Mouse (Mus musculus) layer of hippocampus, postnatal 25 days (tissue): ENCODE measurements at regions not wholly inside any gene's neighbourhood (a gene's known extent, or its start where the extent isn't known, plus 50 kb on each side); places are given as distances from the start of the nearest gene placed in this dataset.
"Not testable (repeated sequence)": the region's sequence is repeated elsewhere in the genome, so short reads cannot be mapped to it uniquely, and the experiment has no call there.

Experiments
- DNase-seq, 2 experiments: peaks; one replicate each; pipeline ENCODE4 v3.0.0; 2022; ENCODE audit warnings: mixed read lengths in 2 of 2, low spot score in 1 of 2; ENCODE audit errors: extremely low spot score in 1 of 2

DNA sequence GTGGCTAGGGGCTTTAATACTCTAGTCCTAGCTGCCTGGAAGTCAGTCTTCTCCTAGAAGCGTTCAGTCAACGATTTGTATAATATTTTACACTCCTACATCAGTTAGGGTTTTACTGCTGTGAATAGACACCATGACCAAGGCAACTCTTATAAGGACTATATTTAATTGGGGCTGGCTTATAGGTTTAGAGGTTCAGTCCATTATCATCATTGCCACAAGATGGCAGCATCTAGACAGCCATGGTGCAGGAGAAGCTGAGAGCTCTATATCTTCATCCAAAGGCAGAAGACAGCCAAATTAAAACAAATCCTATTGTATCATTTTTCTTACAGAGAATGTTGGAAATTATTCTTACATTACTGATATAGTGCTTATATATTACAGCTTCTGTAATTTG lies 167.0 kb upstream of the Ndn start:
- peak in 1 of 2 experiments; percentile 3 for DNase-seq

DNA sequence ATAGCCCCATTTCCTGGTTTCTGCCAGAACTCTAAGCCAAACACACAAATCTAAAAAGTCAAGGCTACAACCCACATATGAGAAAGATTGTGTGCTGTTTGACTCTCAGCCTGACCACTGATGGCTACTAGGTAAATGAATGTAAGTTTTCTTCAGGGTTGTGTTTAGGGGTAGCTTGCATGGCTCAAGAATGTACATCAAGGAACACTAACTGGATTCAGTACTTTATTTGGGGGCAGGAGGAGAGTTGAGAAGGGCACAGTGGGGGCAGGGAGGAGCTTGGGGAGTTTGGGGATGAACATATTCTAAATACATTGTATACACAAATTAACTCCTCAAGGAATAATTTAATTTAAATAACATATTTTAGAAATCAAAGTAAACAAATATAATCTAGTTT lies 137.8 kb upstream of the Ndn start:
- no peak for DNase-seq

DNA sequence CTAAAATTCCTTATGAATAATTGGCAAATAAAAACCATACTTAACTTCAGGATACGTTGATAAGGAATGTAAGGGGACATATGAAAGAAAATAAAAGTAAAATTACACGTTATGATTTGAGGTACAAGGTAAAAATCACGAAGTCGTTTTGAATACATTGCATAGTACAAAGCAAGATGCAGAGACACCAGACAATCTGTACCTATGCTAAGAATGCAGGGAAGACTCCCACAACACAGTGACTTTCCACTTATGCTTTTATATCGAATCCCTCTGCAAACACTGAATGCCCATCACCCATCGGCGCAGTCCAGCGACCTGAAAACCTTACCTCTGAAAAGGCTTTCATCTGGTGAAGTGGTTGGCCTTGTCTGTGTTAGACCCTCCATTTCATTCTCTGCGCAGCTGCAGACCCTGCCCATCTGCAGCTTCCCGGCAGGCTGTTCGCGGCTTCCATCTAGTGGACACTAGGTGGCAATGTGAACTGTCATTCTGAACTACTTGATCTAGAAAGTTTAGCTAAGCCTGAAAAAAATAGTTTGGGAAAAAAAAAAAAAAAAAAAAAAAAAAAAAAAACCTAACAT lies 137.2 kb upstream of the Ndn start:
- peak; percentile 13 to 32 for DNase-seq

DNA sequence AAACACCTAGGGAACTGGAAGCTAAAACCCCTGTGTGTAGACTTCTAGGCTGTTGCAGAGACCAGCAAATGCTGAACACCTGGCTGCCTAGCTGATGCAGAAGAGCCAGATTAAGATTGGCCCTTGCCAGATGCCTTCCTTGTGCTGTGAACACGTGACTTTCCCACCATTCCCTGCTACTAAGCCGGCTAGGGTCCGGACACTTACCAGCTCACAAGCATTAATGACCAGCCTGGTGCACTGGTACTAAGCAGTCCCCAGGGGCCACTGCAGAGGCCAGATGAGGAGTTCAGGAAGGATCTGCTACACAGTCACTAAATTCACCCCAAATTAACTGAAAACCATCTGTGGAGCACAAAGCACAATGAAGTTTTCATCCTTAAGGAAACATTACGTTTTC lies 121.2 kb upstream of the Ndn start:
- no peak for DNase-seq

DNA sequence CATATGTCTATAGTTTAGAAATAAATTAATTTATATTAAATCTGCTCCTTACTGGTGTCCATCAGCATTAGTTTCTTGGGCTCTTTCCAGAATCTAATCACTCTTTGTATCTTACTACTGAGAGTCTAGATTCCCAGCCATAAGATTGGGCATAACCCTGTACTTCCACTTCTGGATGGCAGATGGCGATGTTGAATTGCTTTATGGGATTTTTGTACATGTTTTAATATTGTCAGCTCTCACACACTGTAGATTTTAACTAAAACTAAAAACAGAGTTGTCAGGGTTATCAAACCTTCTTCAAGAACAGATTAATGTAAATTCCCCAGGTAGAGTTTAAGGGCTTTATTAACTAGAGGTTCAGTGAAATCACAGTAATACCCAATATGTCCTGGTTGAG lies 118.6 kb upstream of the Ndn start:
- peak in 1 of 2 experiments; percentile 38 for DNase-seq

DNA sequence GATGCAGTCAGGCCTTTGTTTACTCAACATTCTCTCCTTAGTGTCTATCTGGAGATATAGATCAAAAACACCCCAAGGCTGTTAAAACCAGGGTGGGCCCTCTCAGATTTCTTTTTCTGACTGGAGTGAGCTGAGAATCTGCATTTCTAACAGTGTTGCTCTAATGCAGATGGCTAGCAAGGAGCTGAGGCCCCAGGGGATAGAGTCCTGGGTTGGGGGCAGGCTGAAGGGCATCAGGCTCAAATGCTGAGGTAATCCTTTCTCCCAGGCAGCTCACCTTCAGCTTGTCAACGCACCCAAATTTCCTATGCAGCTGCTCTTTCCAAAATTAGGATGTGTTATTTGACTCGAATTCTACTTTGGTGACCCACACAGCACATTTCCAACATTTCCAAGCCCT lies 115.7 kb upstream of the Ndn start:
- DNase-seq: no peak

DNA sequence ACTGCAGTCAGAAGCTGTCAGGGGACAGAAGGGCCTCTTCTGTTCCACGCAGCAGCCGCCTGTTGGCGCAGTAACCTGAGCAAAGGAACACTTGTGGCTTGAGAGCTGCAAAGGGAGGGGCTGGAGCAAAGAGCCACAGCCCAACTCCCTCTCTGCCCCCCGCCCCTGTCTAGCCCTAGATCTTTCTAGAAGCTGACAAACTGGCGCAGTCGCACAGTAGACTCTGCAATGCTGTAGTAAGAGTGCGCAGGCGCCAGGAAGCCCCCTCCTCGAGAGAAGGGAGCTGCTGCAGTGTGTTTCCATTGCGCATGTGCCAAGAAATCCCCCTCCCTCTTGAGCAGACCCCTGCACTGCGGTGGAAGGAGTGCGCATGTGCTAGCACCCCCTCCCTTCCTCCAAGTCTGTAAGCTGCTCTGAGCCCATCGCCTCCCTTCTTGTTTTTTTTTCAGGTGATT lies 115.2 kb upstream of the Ndn start:
- DNase-seq: peak in 1 of 2 experiments; percentile 12

DNA sequence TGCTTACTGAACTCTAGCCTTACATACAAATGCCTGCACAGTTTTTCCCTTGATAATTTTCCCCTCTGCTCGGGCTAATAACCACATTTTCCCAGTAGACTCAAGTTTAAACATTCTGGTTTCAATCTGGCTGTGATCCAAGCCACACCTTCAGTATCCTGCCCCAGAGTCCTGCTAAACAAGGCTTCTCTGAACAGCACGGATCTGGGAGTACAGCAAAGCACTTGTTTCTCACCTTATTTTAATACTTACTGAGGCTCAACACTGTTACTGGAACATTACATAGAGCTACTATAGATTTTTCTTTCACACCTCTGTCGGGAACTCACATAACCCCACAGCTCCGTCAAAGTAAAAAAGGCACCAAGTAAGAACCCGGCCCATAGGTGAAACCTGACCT lies 114.3 kb upstream of the Ndn start:
- DNase-seq: no peak

DNA sequence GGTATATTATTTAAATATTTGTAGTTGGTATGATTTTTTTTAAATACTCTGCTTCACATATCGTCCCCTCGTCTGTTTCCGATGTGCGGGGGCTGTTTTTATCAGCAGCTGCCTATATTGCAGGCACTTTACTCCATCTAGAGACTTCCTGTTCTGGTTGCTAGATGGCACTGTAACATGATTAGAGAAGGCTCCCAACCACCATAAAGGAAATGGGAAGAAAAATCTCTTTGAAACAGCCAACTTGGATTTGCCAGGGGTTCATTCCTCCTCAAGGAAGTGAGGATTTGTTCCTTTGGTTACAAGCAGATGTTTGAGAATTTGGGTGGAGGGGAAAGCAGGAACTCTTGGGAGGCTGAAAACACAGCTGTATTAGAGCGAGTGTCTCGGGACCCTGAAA lies 112.3 kb upstream of the Ndn start:
- DNase-seq: no peak

DNA sequence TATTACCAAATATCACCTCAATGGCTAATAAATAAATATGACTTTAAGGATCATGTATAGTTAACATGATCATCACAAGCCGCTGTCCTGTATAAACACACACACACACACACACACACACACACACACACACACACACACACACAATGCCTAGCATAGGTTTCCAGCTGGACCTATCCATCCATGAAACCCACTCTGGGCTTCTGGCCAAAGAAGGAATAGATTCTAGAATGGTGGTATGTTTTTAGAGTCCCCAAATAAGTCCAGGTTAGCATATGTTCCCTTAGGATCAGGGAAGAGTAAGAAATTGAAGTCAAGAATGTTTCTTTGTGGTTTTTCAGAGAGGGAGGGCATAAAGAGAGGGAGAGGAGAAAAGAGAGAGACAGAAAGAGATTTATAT lies 110.6 kb upstream of the Ndn start:
- no peak for DNase-seq

DNA sequence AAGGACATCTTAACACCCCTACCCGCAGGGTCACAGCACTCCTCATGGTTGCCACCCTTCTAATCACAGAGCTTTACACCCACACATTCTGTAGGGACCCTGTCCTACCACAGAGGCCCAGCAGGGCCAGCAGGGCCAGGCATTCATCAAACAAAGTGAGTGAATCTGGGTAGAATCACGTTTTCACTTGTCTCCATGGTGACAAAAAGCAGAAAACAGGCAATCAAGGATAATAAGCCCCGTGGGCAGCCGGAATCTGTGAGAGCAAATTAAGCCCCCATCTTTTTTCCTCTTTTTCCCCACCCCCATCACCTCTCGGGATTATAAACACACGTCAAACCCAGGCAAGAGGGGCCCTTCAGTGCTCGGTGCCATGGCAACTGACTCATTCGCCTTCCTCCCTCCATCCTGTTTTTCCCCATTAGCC lies 84.7 kb upstream of the Ndn start:
- no peak for DNase-seq

DNA sequence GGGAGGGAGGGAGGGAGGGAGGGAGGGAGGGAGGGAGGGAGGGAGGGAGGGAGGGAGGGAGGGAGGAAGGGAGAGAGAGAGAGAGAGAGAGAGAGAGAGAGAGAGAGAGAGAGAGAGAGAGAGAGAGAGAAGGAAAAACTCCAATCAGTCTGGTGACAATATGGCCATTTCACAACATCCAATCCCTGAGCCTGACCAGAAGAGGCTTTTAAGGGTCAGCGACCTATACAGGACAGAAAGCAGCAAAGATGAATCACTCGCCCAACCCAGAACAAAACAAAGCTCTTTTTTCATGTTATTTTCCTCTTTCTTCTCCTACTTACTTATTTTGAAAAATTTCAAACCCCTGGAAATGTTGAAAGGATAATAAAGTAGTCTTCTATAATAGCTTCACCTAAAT lies 84.2 kb upstream of the Ndn start:
- DNase-seq: not testable (repeated sequence)

DNA sequence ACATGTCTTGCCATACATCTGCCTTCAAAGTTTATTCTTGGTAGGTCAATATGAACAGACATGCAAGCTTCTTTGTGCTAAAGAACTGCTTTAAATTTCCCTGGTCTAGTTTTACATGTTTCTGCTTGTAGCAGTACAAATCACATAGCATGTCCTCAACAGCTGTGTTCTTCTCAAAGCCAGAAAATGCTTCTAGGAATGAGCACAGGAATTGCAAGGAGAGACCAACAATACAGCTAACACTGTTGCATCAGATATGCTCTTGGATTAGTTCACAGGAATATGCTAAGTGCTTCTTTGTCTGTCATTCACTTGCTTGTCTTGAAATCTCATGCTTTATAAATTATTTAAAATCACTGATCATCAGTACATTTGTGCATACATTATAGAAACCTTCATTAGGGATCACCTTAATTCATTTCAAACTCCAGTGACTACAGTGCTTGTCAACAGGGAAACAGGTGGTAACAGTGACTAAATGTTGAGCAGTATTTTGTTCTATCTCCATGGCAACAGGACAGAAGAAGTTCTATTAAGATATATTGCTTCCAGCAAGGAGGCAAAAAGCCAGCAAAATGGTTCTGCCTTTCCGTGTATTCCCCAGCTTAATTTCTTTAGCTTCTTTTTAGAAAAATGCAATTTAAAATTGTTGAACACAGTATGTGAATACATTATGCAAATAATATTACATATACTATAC lies 77.1 kb upstream of the Ndn start:
- no peak for DNase-seq

DNA sequence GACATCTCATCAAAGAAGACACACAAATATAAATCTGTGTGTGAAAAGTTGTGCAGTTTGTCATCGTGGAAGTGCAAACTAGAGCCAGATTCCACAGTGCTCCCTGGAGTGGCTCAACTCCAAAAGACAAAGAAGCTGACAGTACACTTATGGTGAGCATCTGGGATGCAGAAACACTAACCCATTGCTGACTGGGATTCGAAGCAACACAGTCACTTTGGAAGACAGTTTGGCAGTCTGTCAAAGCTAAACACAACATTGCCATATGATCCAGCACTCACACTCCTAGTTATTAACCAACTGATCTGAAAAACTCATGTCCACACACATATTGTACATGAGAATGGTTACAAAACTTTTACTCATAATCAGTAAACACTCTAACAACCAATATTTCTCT lies 70.2 kb upstream of the Ndn start:
- no peak for DNase-seq

DNA sequence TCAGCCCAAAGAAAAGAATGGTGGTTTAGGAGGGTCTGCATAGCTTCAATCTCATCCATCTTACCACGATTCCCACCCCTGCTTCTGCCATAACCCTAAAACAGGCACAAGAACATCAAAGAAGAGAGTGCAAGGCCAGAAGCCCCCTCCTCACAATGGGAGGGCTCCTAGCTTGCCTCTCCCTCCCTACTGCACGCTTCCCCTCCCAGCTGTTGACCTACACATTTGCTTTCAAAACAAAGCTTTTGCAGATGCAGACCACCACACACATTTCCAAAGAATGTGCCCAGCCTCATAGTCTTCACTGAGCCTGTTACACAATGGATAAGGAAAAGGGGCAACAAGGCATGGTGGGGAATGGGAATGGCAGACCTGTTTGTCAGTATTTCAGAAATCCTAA lies 67.9 kb upstream of the Ndn start:
- DNase-seq: no peak

DNA sequence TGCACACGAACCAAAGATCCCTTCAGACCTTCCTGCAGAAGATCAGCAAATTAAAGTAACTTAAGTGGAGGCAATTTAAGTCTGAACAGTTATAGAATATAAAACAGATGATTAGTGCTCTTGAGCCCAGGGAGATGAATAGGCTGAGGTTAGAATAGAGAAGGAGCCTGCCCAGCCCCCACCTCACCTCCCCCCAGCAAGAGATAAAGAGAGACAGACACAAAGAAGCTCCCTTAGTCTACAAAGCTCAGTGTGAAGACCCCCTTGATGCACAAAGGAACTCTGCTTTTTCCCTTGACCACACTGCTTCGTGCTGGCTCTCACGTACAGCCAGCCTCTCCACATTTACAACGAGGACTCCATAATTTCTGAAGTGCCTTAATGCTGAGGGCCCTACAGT lies 67.3 kb upstream of the Ndn start:
- DNase-seq: no peak
